Mouse (Mus musculus): ENCODE measurements at regions not wholly inside any gene's neighbourhood (a gene's known extent, or its start where the extent isn't known, plus 50 kb on each side); places are given as distances from the start of the nearest gene placed in this dataset.

DNA sequence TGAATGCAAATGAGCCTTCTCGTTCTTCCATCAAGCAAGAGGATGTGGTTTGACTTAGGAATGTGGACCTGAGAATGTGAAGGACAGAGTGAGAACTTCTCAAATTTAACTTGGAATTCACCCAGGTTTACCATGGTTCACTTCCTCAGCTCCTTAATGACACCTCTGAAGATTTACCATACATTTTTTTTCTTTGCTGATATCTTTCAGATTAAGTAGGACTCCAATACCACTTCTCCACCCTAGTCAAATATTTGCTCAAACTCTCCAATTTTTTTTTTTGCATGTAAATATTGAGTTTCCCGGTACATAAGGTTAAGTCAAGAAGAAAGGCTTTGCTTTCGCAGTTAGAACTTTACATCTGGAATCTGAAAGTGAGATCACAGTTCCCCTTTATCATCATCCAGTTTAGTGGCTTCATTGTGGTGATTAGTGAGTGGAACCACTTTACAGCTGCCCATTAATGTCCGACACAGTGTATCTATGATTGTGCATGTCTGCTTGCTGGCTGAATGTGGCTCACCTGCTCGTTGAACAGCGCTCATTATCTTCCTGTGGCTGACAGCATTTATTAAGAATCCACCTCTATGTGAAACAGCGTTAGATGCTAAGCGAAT is 446.0 kb upstream of the Adam34 start:
- Histone ChIP-seq H3K36me3 (ENCODE audit: control insufficient read depth, insufficient read depth, low read length) (no peaks in the 10 kb centered on the region), H3K4me2 (ENCODE audit: low read length) (no peak overlapping the region), H3K4me3 (replicated peaks; ENCODE audit: low read depth, low read length) (no peak overlapping the region), H3K27me3 (ENCODE audit: control insufficient read depth, insufficient read depth, low read length) (no peaks in the 10 kb centered on the region), H3K27ac (replicated peaks; ENCODE audit: low read depth, low read length) (no peak overlapping the region), H3K4me1 (ENCODE audit: control insufficient read depth, insufficient read depth, low read length) (no peaks in the 10 kb centered on the region), H3K9me3 (ENCODE audit: control insufficient read depth, low read length) (no peaks in the 10 kb centered on the region), H3K9ac (replicated peaks; ENCODE audit: low read length) (no peak overlapping the region)
- ATAC-seq (ENCODE audit: low FRiP score, low TSS enrichment) (no peak), DNase-seq (no peak)
- 82% methylated on average over 8 of the region's 8 CpGs for WGBS

DNA sequence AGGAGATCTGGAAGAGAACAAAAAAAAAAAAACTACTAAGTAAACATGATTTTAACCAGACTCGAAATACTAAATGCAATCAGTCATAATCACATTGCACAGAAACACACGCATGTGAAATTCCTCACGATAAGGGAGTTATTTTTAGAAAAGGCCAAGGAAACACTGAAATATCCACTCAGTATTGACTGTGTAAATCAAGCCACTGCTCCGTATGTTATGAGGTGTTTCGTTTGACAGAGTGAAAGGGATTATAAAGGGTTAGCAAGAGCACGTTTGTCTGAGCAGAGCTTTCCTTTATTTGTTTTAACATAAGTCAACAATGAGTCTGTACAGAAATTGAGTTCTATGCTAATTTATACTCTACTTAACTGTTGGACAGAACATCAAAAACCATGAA is 455.3 kb upstream of the Adam34 start:
- Histone ChIP-seq H3K4me1 (ENCODE audit: control insufficient read depth, insufficient read depth, low read length) (no peaks in the 10 kb centered on the region), H3K4me2 (ENCODE audit: low read length) (no peak overlapping the region), H3K4me3 (replicated peaks; ENCODE audit: low read depth, low read length) (no peak overlapping the region), H3K9ac (replicated peaks; ENCODE audit: low read length) (no peak overlapping the region), H3K9me3 (ENCODE audit: control insufficient read depth, low read length) (no peaks in the 10 kb centered on the region), H3K27me3 (ENCODE audit: control insufficient read depth, insufficient read depth, low read length) (no peaks in the 10 kb centered on the region), H3K36me3 (ENCODE audit: control insufficient read depth, insufficient read depth, low read length) (no peaks in the 10 kb centered on the region), H3K27ac (replicated peaks; ENCODE audit: low read depth, low read length) (no peak overlapping the region)
- ATAC-seq (ENCODE audit: low FRiP score, low TSS enrichment), result no peak
- WGBS, result 69% methylated on average over 6 of the region's 6 CpGs
- no peak for DNase-seq

DNA sequence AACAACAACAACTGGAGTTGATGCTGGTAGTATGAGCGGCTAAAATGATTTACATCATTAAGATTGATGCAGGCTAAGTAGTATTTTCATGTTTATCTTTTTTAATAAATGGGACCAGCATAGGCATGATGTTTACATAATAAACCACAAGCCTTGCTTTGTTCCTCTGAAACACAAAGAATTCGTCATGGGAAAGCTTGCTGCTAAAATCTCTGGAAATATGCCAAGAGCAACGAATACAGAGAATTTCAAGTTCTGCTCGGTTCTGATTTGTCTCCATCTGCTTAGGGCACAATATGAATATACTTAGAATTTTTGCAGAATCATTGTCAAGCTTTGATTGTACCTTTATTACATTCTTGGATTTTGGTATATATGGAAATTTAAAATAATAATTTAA is 467.2 kb upstream of the Adam34 start:
- no peaks in the 10 kb centered on the region for H3K36me3 ChIP-seq (ENCODE audit: control insufficient read depth, insufficient read depth, low read length)
- 26% methylated on average over 4 of the region's 4 CpGs for WGBS
- H3K9ac ChIP-seq (replicated peaks; ENCODE audit: low read length), result no peak overlapping the region
- H3K4me1 ChIP-seq (ENCODE audit: control insufficient read depth, insufficient read depth, low read length), result no peaks in the 10 kb centered on the region
- DNase-seq (peak; percentile 74), ATAC-seq (ENCODE audit: low FRiP score, low TSS enrichment) (no peak; the same call in 1 of the 2 replicates)
- no peaks in the 10 kb centered on the region for H3K27me3 ChIP-seq (ENCODE audit: control insufficient read depth, insufficient read depth, low read length)
- H3K4me3 ChIP-seq (replicated peaks; ENCODE audit: low read depth, low read length), result no peak overlapping the region
- no peaks in the 10 kb centered on the region for H3K9me3 ChIP-seq (ENCODE audit: control insufficient read depth, low read length)
- H3K4me2 ChIP-seq (ENCODE audit: low read length), result no peak overlapping the region
- no peak overlapping the region for H3K27ac ChIP-seq (replicated peaks; ENCODE audit: low read depth, low read length)

DNA sequence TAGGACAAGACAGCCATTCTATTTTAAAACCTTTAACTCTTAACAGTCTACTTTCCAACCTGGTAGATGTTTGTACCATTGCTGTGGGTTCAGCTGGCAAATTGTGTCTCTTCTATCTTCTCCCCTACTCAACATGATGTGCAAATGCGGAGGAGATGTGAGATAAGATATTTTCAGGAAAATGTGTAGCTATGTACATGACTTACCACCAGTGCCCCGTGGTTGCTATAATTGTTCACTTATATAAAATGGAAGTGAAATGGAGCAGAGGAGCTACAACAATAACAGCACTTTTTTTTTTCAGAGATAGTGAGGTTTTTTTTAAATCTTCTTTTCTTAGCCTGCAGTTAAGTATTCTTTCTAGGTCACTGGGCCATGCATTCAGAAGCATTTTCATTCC is 492.4 kb upstream of the Adam34 start:
- 80% methylated on average over 2 of the region's 2 CpGs for WGBS

DNA sequence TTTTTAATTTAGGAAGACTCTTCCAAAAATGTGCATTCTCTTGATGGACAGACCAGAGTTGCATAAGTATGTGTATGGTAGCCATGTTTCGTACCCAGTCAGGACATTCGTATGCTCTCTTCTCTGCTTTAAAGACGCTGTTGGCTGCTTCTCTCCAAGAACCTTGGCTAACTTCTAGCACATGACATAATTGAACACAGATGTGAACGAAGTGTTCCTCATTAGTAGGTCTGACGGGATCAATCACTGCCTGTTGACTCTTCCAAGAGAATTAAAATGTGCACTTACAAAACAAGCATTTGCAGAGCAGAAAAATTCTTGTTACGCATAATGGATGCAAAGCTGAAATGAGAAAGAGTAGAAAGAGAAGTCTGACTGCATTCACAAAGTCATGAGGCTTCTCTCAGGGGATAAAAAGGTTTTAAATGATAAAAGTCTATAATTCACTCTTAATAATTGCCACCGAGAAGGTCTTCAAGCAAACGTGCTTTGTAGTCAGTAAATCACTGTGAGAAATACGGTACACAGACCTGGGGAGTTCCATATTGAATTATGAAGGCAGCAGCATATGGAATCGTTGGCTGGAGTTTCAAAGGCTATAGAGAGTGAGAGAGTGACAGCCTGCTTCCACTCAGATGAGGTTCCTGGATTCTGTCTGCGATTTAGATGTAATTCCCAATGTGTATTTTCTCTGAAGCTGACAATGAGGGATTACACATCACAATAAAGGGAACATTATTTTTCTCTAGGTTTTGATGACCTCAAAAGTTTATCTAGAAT is 496.7 kb upstream of the Adam34 start:
- Histone ChIP-seq H3K4me2 (ENCODE audit: low read length) (no peak overlapping the region), H3K4me3 (replicated peaks; ENCODE audit: low read depth, low read length) (no peak overlapping the region), H3K9me3 (ENCODE audit: control insufficient read depth, low read length) (no peaks in the 10 kb centered on the region), H3K27ac (replicated peaks; ENCODE audit: low read depth, low read length) (no peak overlapping the region), H3K9ac (replicated peaks; ENCODE audit: low read length) (no peak overlapping the region), H3K36me3 (ENCODE audit: control insufficient read depth, insufficient read depth, low read length) (no peaks in the 10 kb centered on the region), H3K4me1 (ENCODE audit: control insufficient read depth, insufficient read depth, low read length) (no peaks in the 10 kb centered on the region), H3K27me3 (ENCODE audit: control insufficient read depth, insufficient read depth, low read length) (no peaks in the 10 kb centered on the region)
- ATAC-seq (ENCODE audit: low FRiP score, low TSS enrichment), result no peak
- no peak for DNase-seq
- 74% methylated on average over 11 of the region's 11 CpGs for WGBS

More for the DNA sequence above, 492.4 kb upstream of the Adam34 start:
- DNase-seq (no peak), ATAC-seq (ENCODE audit: low FRiP score, low TSS enrichment) (no peak)
- Histone ChIP-seq H3K4me2 (ENCODE audit: low read length) (no peak overlapping the region), H3K4me3 (replicated peaks; ENCODE audit: low read depth, low read length) (no peak overlapping the region), H3K27me3 (ENCODE audit: control insufficient read depth, insufficient read depth, low read length) (no peaks in the 10 kb centered on the region), H3K9ac (replicated peaks; ENCODE audit: low read length) (no peak overlapping the region), H3K4me1 (ENCODE audit: control insufficient read depth, insufficient read depth, low read length) (no peaks in the 10 kb centered on the region), H3K9me3 (ENCODE audit: control insufficient read depth, low read length) (no peaks in the 10 kb centered on the region), H3K36me3 (ENCODE audit: control insufficient read depth, insufficient read depth, low read length) (no peaks in the 10 kb centered on the region), H3K27ac (replicated peaks; ENCODE audit: low read depth, low read length) (no peak overlapping the region)

DNA sequence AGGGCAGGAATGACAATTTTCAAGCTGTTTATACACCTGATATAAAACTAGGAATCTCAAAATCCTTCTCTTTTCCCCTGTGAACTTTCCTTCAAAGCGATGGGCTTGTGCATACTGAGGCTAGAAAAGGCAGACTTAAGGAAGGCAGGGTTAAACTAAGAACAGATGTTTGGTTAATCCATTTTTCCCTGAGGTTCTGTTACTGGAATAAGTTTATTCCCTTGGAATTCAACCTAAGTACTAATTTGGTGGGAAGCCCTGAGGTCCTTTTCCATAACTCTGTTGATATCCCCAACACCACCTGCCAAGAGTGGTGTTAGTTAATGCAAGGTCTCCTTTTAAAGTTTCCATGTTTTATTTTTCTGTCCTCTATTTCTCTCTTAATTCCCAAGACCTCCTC is 512.5 kb upstream of the Adam34 start:
- H3K4me1 ChIP-seq (ENCODE audit: control insufficient read depth, insufficient read depth, low read length), result no peaks in the 10 kb centered on the region
- no peaks in the 10 kb centered on the region for H3K36me3 ChIP-seq (ENCODE audit: control insufficient read depth, insufficient read depth, low read length)
- no peaks in the 10 kb centered on the region for H3K27me3 ChIP-seq (ENCODE audit: control insufficient read depth, insufficient read depth, low read length)
- no peak overlapping the region for H3K27ac ChIP-seq (replicated peaks; ENCODE audit: low read depth, low read length)
- H3K9ac ChIP-seq (replicated peaks; ENCODE audit: low read length), result no peak overlapping the region
- no peak overlapping the region for H3K4me2 ChIP-seq (ENCODE audit: low read length)
- no peak overlapping the region for H3K4me3 ChIP-seq (replicated peaks; ENCODE audit: low read depth, low read length)
- no peaks in the 10 kb centered on the region for H3K9me3 ChIP-seq (ENCODE audit: control insufficient read depth, low read length)
- ATAC-seq (ENCODE audit: low FRiP score, low TSS enrichment) (no peak), DNase-seq (no peak)
- WGBS, result 77% methylated on average over 1 of the region's 1 CpGs

DNA sequence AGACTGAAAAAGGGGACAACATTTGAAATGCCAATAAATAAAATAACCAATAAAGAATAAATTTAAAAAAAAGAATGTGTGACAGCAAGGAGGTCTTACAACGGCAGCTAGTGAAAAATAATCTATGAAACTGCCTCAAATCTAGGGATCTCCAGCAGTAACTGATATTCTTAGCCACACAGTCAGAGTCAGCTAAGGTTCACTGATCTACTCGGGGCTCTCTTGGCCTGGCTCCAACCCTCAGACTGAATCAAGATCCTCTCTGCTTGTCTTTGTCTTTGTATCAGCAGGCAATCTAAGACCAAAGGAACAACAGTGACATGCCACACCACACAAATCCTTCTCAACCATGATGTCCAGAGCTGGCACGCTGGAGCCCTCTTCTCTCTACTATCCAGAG is 542.5 kb upstream of the Adam34 start:
- WGBS, result 77% methylated on average over 3 of the region's 3 CpGs
- Histone ChIP-seq H3K27ac (replicated peaks; ENCODE audit: low read depth, low read length) (no peak overlapping the region), H3K27me3 (ENCODE audit: control insufficient read depth, insufficient read depth, low read length) (no peaks in the 10 kb centered on the region), H3K4me2 (ENCODE audit: low read length) (no peak overlapping the region), H3K4me3 (replicated peaks; ENCODE audit: low read depth, low read length) (no peak overlapping the region), H3K9ac (replicated peaks; ENCODE audit: low read length) (no peak overlapping the region), H3K4me1 (ENCODE audit: control insufficient read depth, insufficient read depth, low read length) (no peaks in the 10 kb centered on the region), H3K9me3 (ENCODE audit: control insufficient read depth, low read length) (no peaks in the 10 kb centered on the region), H3K36me3 (ENCODE audit: control insufficient read depth, insufficient read depth, low read length) (no peaks in the 10 kb centered on the region)
- no peak for ATAC-seq (ENCODE audit: low FRiP score, low TSS enrichment)
- DNase-seq, result no peak

DNA sequence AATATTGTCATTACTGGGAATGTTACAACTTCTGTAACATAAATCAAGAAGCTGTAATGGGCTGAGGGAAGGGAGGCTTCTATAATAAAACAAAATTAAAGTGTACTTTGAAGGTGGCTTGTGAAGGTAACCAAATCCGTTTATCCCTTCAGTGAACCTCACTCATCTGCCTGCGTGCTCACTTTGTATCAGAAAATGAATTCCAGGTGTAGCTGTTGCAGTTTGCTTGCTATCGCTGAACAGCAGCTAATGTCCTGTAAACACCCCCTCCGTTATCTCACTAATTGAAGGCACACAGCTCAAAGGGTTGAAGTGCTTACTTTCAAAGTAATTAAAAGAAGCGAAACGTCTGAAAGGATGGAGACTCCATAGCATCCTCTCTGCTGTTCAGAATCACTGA is 547.2 kb upstream of the Adam34 start:
- H3K27ac ChIP-seq (replicated peaks; ENCODE audit: low read depth, low read length), result no peak overlapping the region
- H3K4me2 ChIP-seq (ENCODE audit: low read length), result no peak overlapping the region
- DNase-seq (no peak), ATAC-seq (ENCODE audit: low FRiP score, low TSS enrichment) (no peak)
- no peak overlapping the region for H3K4me3 ChIP-seq (replicated peaks; ENCODE audit: low read depth, low read length)
- no peaks in the 10 kb centered on the region for H3K36me3 ChIP-seq (ENCODE audit: control insufficient read depth, insufficient read depth, low read length)
- no peaks in the 10 kb centered on the region for H3K9me3 ChIP-seq (ENCODE audit: control insufficient read depth, low read length)
- 81% methylated on average over 6 of the region's 6 CpGs for WGBS
- no peaks in the 10 kb centered on the region for H3K4me1 ChIP-seq (ENCODE audit: control insufficient read depth, insufficient read depth, low read length)
- H3K27me3 ChIP-seq (ENCODE audit: control insufficient read depth, insufficient read depth, low read length), result no peaks in the 10 kb centered on the region
- H3K9ac ChIP-seq (replicated peaks; ENCODE audit: low read length), result no peak overlapping the region

DNA sequence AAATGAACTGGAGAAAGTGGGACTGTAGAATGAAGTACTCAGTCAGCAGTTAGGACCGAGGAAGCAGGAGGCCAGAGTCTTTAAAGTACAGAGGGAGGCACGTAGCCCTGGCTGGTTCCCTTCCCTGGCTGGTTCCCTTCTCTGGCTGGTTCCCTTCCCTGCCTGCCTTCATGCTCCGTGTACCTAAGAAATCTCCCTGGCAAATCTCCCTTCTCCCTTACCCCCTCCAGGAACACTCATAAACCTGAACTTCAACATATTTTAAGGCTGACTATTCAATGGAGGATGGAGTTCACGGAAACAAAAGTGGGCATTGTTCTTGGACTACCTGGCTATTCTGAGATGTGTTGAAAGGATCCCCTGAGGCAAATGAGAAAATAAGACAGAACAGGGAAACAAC is 551.2 kb upstream of the Adam34 start:
- no peak overlapping the region for H3K27ac ChIP-seq (replicated peaks; ENCODE audit: low read depth, low read length)

More for the DNA sequence above, 551.2 kb upstream of the Adam34 start:
- no peak for ATAC-seq (ENCODE audit: low FRiP score, low TSS enrichment)
- Histone ChIP-seq H3K36me3 (ENCODE audit: control insufficient read depth, insufficient read depth, low read length) (no peaks in the 10 kb centered on the region), H3K4me3 (replicated peaks; ENCODE audit: low read depth, low read length) (no peak overlapping the region), H3K9me3 (ENCODE audit: control insufficient read depth, low read length) (no peaks in the 10 kb centered on the region), H3K27me3 (ENCODE audit: control insufficient read depth, insufficient read depth, low read length) (no peaks in the 10 kb centered on the region), H3K4me1 (ENCODE audit: control insufficient read depth, insufficient read depth, low read length) (no peaks in the 10 kb centered on the region), H3K9ac (replicated peaks; ENCODE audit: low read length) (no peak overlapping the region), H3K4me2 (ENCODE audit: low read length) (no peak overlapping the region)
- no peak for DNase-seq
- 88% methylated on average over 4 of the region's 4 CpGs for WGBS
